Mouse (Mus musculus): ENCODE measurements around the gene Snx6.
"Not testable (repeated sequence)": the region's sequence is repeated elsewhere in the genome, so short reads cannot be mapped to it uniquely, and the experiment has no call there.

GRCm38 (mm10) chr12:54710494-54710879 is 85.0 kb downstream of the Snx6 start:
- 0 out of 2 replicates have a peak, but pooled peaks have one; percentile 31 for TF ChIP-seq POLR2A (IDR thresholded peaks at IDR 0.05; ENCODE audit: control insufficient read depth, extremely low read depth, insufficient read depth, low read length, poor library complexity)
- TF ChIP-seq CTCF (IDR thresholded peaks at IDR 0.05; ENCODE audit: borderline replicate concordance, control insufficient read depth, extremely low read depth, insufficient read depth, low read length, poor library complexity): not testable (repeated sequence)
